Mouse (Mus musculus): Measurements from ENCODE around the gene Ago1. TPM values are rescaled to one million over a fixed set of nuclear protein-coding genes. Genes with fewer than 3 reads are reported as not detected.

The Ago1 gene
- polyA plus RNA-seq, 1 experiment from 2014 or later = 11.9 TPM

GRCm38 (mm10) chr4:126493416-126493815 lies 25.0 kb upstream of the Ago1 start:
- ATAC-seq (replicated peaks) = no peak
- Histone ChIP-seq H3K4me3 (no peak overlapping the region), H3K27me3 (replicated peaks) (no peaks in the 10 kb centered on the region), H3K4me2 (no peak overlapping the region), H3K9me3 (no peaks in the 10 kb centered on the region), H3K9ac (no peak overlapping the region), H3K27ac (no peak overlapping the region), H3K4me1 (no peaks in the 10 kb centered on the region), H3K36me3 (replicated peaks) (peaks cover 20% of the 10 kb centered on the region)
- 89% methylated on average over 4 of the region's 4 CpGs for WGBS

- Histone ChIP-seq H3K4me1 (no peaks in the 10 kb centered on the region), H3K4me3 (no peak overlapping the region), H3K27ac (no peak overlapping the region), H3K4me2 (no peak overlapping the region), H3K9ac (no peak overlapping the region), H3K36me3 (replicated peaks) (peaks cover 19% of the 10 kb centered on the region), H3K9me3 (no peaks in the 10 kb centered on the region), H3K27me3 (replicated peaks) (no peaks in the 10 kb centered on the region)
- WGBS = 43% methylated on average over 5 of the region's 5 CpGs
- ATAC-seq (replicated peaks) = no peak
These were observed 23.6 kb upstream of the Ago1 start for GRCm38 (mm10) chr4:126491977-126492376.

- Histone ChIP-seq H3K9me3 (no peaks in the 10 kb centered on the region), H3K27ac (no peak overlapping the region), H3K4me3 (no peak overlapping the region), H3K4me2 (no peak overlapping the region), H3K27me3 (replicated peaks) (no peaks in the 10 kb centered on the region), H3K4me1 (no peaks in the 10 kb centered on the region), H3K9ac (no peak overlapping the region), H3K36me3 (replicated peaks) (peaks cover 14% of the 10 kb centered on the region; the same call in 1 of the 2 replicates)
- ATAC-seq (replicated peaks) = no peak
- 83% methylated on average over 12 of the region's 12 CpGs for WGBS
These were observed 22.3 kb upstream of the Ago1 start for GRCm38 (mm10) chr4:126490726-126491125.

GRCm38 (mm10) chr4:126489811-126490210 lies 21.4 kb upstream of the Ago1 start:
- Histone ChIP-seq H3K4me2 (no peak overlapping the region), H3K4me1 (no peaks in the 10 kb centered on the region), H3K9ac (no peak overlapping the region), H3K4me3 (no peak overlapping the region), H3K27ac (no peak overlapping the region), H3K9me3 (no peaks in the 10 kb centered on the region), H3K36me3 (replicated peaks) (peaks cover 14% of the 10 kb centered on the region; the same call in 1 of the 2 replicates), H3K27me3 (replicated peaks) (no peaks in the 10 kb centered on the region)
- WGBS = 91% methylated on average over 5 of the region's 5 CpGs
- no peak for ATAC-seq (replicated peaks)

GRCm38 (mm10) chr4:126486217-126486616 lies 17.8 kb upstream of the Ago1 start:
- Histone ChIP-seq H3K9ac (no peak overlapping the region), H3K27me3 (replicated peaks) (no peaks in the 10 kb centered on the region), H3K4me2 (no peak overlapping the region), H3K36me3 (replicated peaks) (peaks cover 8% of the 10 kb centered on the region; the same call in 1 of the 2 replicates), H3K27ac (no peak overlapping the region), H3K4me3 (no peak overlapping the region), H3K9me3 (no peaks in the 10 kb centered on the region), H3K4me1 (no peaks in the 10 kb centered on the region)
- 74% methylated on average over 1 of the region's 1 CpGs for WGBS
- ATAC-seq (replicated peaks) = no peak

GRCm38 (mm10) chr4:126485065-126485464 lies 16.7 kb upstream of the Ago1 start:
- ATAC-seq (replicated peaks) = no peak
- 92% methylated on average over 2 of the region's 2 CpGs for WGBS
- H3K4me3 ChIP-seq = no peak overlapping the region
- H3K9ac ChIP-seq = no peak overlapping the region
- no peaks in the 10 kb centered on the region for H3K4me1 ChIP-seq
- no peaks in the 10 kb centered on the region for H3K36me3 ChIP-seq (replicated peaks)
- H3K4me2 ChIP-seq = no peak overlapping the region
- H3K27me3 ChIP-seq (replicated peaks) = no peaks in the 10 kb centered on the region
- no peaks in the 10 kb centered on the region for H3K9me3 ChIP-seq
- H3K27ac ChIP-seq = no peak overlapping the region

GRCm38 (mm10) chr4:126483874-126484273 lies 15.5 kb upstream of the Ago1 start:
- no peak overlapping the region for H3K9ac ChIP-seq
- no peaks in the 10 kb centered on the region for H3K9me3 ChIP-seq
- no peak overlapping the region for H3K4me3 ChIP-seq
- WGBS = 90% methylated on average over 3 of the region's 3 CpGs
- no peaks in the 10 kb centered on the region for H3K4me1 ChIP-seq
- no peak overlapping the region for H3K27ac ChIP-seq
- H3K27me3 ChIP-seq (replicated peaks) = no peaks in the 10 kb centered on the region
- no peaks in the 10 kb centered on the region for H3K36me3 ChIP-seq (replicated peaks)
- no peak overlapping the region for H3K4me2 ChIP-seq
- ATAC-seq (replicated peaks) = no peak

- Histone ChIP-seq H3K4me3 (no peak overlapping the region), H3K36me3 (replicated peaks) (no peaks in the 10 kb centered on the region), H3K4me1 (no peaks in the 10 kb centered on the region), H3K27me3 (replicated peaks) (no peaks in the 10 kb centered on the region), H3K27ac (no peak overlapping the region), H3K9me3 (no peaks in the 10 kb centered on the region), H3K4me2 (no peak overlapping the region), H3K9ac (no peak overlapping the region)
- no peak for ATAC-seq (replicated peaks)
- 84% methylated on average over 12 of the region's 12 CpGs for WGBS
These were observed 14.6 kb upstream of the Ago1 start for GRCm38 (mm10) chr4:126482951-126483350.

GRCm38 (mm10) chr4:126481461-126481860 lies 13.1 kb upstream of the Ago1 start:
- H3K36me3 ChIP-seq (replicated peaks) = no peaks in the 10 kb centered on the region
- no peaks in the 10 kb centered on the region for H3K4me1 ChIP-seq
- H3K27ac ChIP-seq = no peak overlapping the region
- no peak overlapping the region for H3K4me2 ChIP-seq
- H3K27me3 ChIP-seq (replicated peaks) = no peaks in the 10 kb centered on the region
- no peak overlapping the region for H3K9ac ChIP-seq
- H3K9me3 ChIP-seq = no peaks in the 10 kb centered on the region
- WGBS = 93% methylated on average over 5 of the region's 5 CpGs
- no peak overlapping the region for H3K4me3 ChIP-seq
- ATAC-seq (replicated peaks) = no peak

- Histone ChIP-seq H3K9ac (no peak overlapping the region), H3K27ac (no peak overlapping the region), H3K9me3 (no peaks in the 10 kb centered on the region), H3K4me2 (no peak overlapping the region), H3K36me3 (replicated peaks) (no peaks in the 10 kb centered on the region), H3K4me3 (no peak overlapping the region), H3K4me1 (no peaks in the 10 kb centered on the region), H3K27me3 (replicated peaks) (no peaks in the 10 kb centered on the region)
- 80% methylated on average over 3 of the region's 3 CpGs for WGBS
- ATAC-seq (replicated peaks) = no peak
These were observed 11.9 kb upstream of the Ago1 start for GRCm38 (mm10) chr4:126480288-126480687.

- no peak overlapping the region for H3K4me3 ChIP-seq
These were observed 4.6 kb upstream of the Ago1 start for GRCm38 (mm10) chr4:126473031-126473430.

GRCm38 (mm10) chr4:126469334-126469733 lies 951 bp upstream of the Ago1 start:
- no peaks in the 10 kb centered on the region for H3K36me3 ChIP-seq (replicated peaks)
- H3K27ac ChIP-seq = peak overlapping the region; percentile 93
- no peak for ATAC-seq (replicated peaks)
- peak overlapping the region; percentile 73; the same call in 1 of the 2 replicates for H3K9ac ChIP-seq
- H3K4me3 ChIP-seq = no peak overlapping the region; the same call in 1 of the 2 replicates
- H3K4me2 ChIP-seq = peak overlapping the region; percentile 61; the same call in 1 of the 2 replicates
- H3K4me1 ChIP-seq = peaks cover 39% of the 10 kb centered on the region
- H3K27me3 ChIP-seq (replicated peaks) = no peaks in the 10 kb centered on the region
- no peaks in the 10 kb centered on the region for H3K9me3 ChIP-seq
- WGBS = 62% methylated on average over 1 of the region's 1 CpGs

More at GRCm38 (mm10) chr4:126473031-126473430, 4.6 kb upstream of the Ago1 start:
- no peak overlapping the region for H3K4me2 ChIP-seq
- H3K4me1 ChIP-seq = peaks cover 6% of the 10 kb centered on the region; the same call in 1 of the 2 replicates
- 63% methylated on average over 5 of the region's 5 CpGs for WGBS
- no peaks in the 10 kb centered on the region for H3K27me3 ChIP-seq (replicated peaks)
- H3K27ac ChIP-seq = no peak overlapping the region
- H3K36me3 ChIP-seq (replicated peaks) = no peaks in the 10 kb centered on the region
- ATAC-seq (replicated peaks) = no peak
- no peak overlapping the region for H3K9ac ChIP-seq
- H3K9me3 ChIP-seq = no peaks in the 10 kb centered on the region

- Histone ChIP-seq H3K9me3 (no peaks in the 10 kb centered on the region), H3K27ac (peak overlapping the region; percentile 93)
These were observed 542 bp upstream of the Ago1 start for GRCm38 (mm10) chr4:126468925-126469324.

More at GRCm38 (mm10) chr4:126468925-126469324, 542 bp upstream of the Ago1 start:
- Histone ChIP-seq H3K4me2 (peak overlapping the region; percentile 61), H3K9ac (peak overlapping the region; percentile 73), H3K27me3 (replicated peaks) (no peaks in the 10 kb centered on the region), H3K4me3 (peak overlapping the region; percentile 60), H3K4me1 (peaks cover 43% of the 10 kb centered on the region), H3K36me3 (replicated peaks) (no peaks in the 10 kb centered on the region)
- WGBS = 6% methylated on average over 8 of the region's 8 CpGs
- ATAC-seq (replicated peaks) = no peak
